Mouse (Mus musculus) erythroblast, embryonic 14.5 days (primary cell): Measurements from ENCODE around the gene Rbm38.

Experiments
- GATA1 ChIP-seq: IDR thresholded peaks from 2 replicates; pipeline ENCODE4 v1.6.1; 2012; ENCODE audit warnings: low read length, inconsistent platforms, mixed read lengths
- TAL1 ChIP-seq: IDR thresholded peaks from 3 replicates; pipeline ENCODE4 v1.6.1; 2012; ENCODE audit warnings: low read length, inconsistent platforms, mixed read lengths

GRCm38 (mm10) chr2:173034998-173035397, 14.7 kb downstream of the Rbm38 start:
- TF ChIP-seq GATA1 (peak; percentile 99), TAL1 (peak; percentile 96)
